Mouse (Mus musculus) stomach, embryonic 15.5 days (tissue): ENCODE measurements at regions not wholly inside any gene's neighbourhood (a gene's known extent, or its start where the extent isn't known, plus 50 kb on each side); places are given as distances from the start of the nearest gene placed in this dataset.

Source experiments
- ATAC-seq: fragments of 200-750 bp; cut with Nextera tagmentation; 2 replicates; pipeline ENCODE4 v1.8.0; 2017; ENCODE audit warnings: low read depth, moderate number of reproducible peaks, moderate TSS enrichment; ENCODE audit not compliant: insufficient read depth, low FRiP score
- H3K27ac ChIP-seq: fragments of 300-500 bp; sonication (generic); 2 replicates; pipeline ENCODE4 v1.5.1; 2015; ENCODE audit warnings: mild to moderate bottlenecking, inconsistent platforms
- H3K27me3 ChIP-seq: fragments of 300-500 bp; sonication (generic); replicated peaks from 2 replicates; pipeline ENCODE4 v1.6.1; 2015; ENCODE audit warnings: inconsistent platforms
- H3K36me3 ChIP-seq: fragments of 300-500 bp; sonication (generic); 2 replicates; pipeline ENCODE4 v1.6.1; 2015; ENCODE audit warnings: inconsistent platforms
- H3K4me1 ChIP-seq: fragments of 300-500 bp; sonication (generic); 2 replicates; pipeline ENCODE4 v1.6.1; 2015; ENCODE audit warnings: inconsistent platforms
- H3K4me2 ChIP-seq: fragments of 300-500 bp; sonication (generic); 2 replicates; pipeline ENCODE4 v1.6.1; 2015; ENCODE audit warnings: mild to moderate bottlenecking, inconsistent platforms
- H3K4me3 ChIP-seq: fragments of 300-500 bp; sonication (generic); replicated peaks from 2 replicates; pipeline ENCODE4 v1.5.1; 2015; ENCODE audit warnings: inconsistent platforms
- H3K9ac ChIP-seq: fragments of 300-500 bp; sonication (generic); 2 replicates; pipeline ENCODE4 v1.6.1; 2015; ENCODE audit warnings: inconsistent platforms
- H3K9me3 ChIP-seq: fragments of 300-500 bp; sonication (generic); 2 replicates; pipeline ENCODE4 v1.6.1; 2016; ENCODE audit warnings: inconsistent platforms
- WGBS: fragments of 180-500 bp; shearing (Covaris S2); methylation state at CpG from one replicate; pipeline ENCODE4 v1.1.7; 2015; 5-methylcytosine and 5-hydroxymethylcytosine counted together

DNA sequence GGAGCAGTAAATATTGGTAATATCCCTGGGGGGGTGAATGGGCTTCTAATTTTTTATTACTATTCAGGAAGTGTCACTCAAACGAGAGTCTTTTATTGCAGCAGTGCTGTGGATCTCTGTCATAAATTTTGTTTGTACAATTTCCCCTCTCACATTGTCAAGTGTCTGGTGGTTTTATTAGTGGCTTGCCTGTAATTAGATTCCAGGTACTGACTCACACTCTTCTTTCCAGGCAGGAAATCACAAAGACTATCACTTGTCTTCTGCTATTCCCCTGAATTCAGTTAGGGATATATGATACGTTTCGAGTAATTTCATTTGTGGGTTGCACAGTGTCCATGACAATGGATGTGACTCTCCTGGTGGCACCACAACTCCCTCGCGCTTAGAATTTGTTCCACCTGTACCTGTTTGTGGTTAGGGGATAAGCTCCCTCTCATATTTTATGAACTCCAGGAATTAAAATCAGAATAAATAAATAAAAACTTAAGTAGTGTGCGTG is 517.4 kb downstream of the Adgrl2 start:
- Histone ChIP-seq H3K27ac (no peak overlapping the region), H3K4me3 (no peak overlapping the region), H3K27me3 (no peaks in the 10 kb centered on the region), H3K4me2 (no peak overlapping the region), H3K36me3 (no peaks in the 10 kb centered on the region), H3K9me3 (no peaks in the 10 kb centered on the region), H3K4me1 (no peaks in the 10 kb centered on the region), H3K9ac (no peak overlapping the region)
- no peak for ATAC-seq
- 82% methylated on average over 6 of the region's 6 CpGs for WGBS

DNA sequence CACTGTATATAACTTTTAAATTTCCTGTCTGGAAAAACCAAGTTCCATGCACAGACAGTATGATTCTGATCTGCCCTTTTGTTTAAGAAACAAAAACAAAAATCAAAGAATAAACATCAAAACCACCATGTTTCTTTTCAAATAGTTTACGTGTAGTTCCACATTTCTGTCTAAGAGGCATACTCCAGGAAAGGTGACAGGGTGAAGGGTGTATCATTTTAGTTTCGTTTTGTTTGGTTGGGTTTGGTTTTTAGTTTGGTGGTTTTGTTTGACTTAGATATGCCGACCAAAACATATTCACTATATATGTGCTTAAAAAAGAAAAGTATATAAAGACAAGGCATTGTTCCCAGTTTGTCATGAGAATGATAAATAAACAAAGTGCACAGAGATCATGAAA is 524.9 kb downstream of the Adgrl2 start:
- Histone ChIP-seq H3K4me1 (no peaks in the 10 kb centered on the region), H3K4me3 (no peak overlapping the region), H3K4me2 (no peak overlapping the region), H3K27ac (no peak overlapping the region), H3K9ac (no peak overlapping the region), H3K36me3 (no peaks in the 10 kb centered on the region), H3K27me3 (no peaks in the 10 kb centered on the region), H3K9me3 (no peaks in the 10 kb centered on the region)
- ATAC-seq = no peak
- 75% methylated on average over 3 of the region's 3 CpGs for WGBS

- no peak for ATAC-seq
- 87% methylated on average over 10 of the region's 10 CpGs for WGBS
- H3K4me2 ChIP-seq = no peak overlapping the region
- no peak overlapping the region for H3K9ac ChIP-seq
- H3K27ac ChIP-seq = no peak overlapping the region
- no peaks in the 10 kb centered on the region for H3K27me3 ChIP-seq
- H3K4me1 ChIP-seq = no peaks in the 10 kb centered on the region
- no peaks in the 10 kb centered on the region for H3K9me3 ChIP-seq
- H3K4me3 ChIP-seq = no peak overlapping the region
- H3K36me3 ChIP-seq = no peaks in the 10 kb centered on the region
Observed at GRCm38 (mm10) chr3:148462791-148463190, 527.6 kb downstream of the Adgrl2 start.

- H3K27me3 ChIP-seq = no peaks in the 10 kb centered on the region
- no peak overlapping the region for H3K27ac ChIP-seq
- WGBS = 69% methylated on average over 3 of the region's 3 CpGs
- H3K36me3 ChIP-seq = no peaks in the 10 kb centered on the region
- no peak overlapping the region for H3K4me2 ChIP-seq
- no peaks in the 10 kb centered on the region for H3K4me1 ChIP-seq
- no peak overlapping the region for H3K4me3 ChIP-seq
- no peaks in the 10 kb centered on the region for H3K9me3 ChIP-seq
- H3K9ac ChIP-seq = no peak overlapping the region
- no peak for ATAC-seq
Observed at GRCm38 (mm10) chr3:148448888-148449287, 541.5 kb downstream of the Adgrl2 start.

GRCm38 (mm10) chr3:148448465-148448864 is 541.9 kb downstream of the Adgrl2 start:
- Histone ChIP-seq H3K4me3 (no peak overlapping the region), H3K27me3 (no peaks in the 10 kb centered on the region), H3K9me3 (no peaks in the 10 kb centered on the region), H3K9ac (no peak overlapping the region), H3K36me3 (no peaks in the 10 kb centered on the region), H3K4me2 (no peak overlapping the region), H3K27ac (no peak overlapping the region), H3K4me1 (no peaks in the 10 kb centered on the region)
- 42% methylated on average over 1 of the region's 1 CpGs for WGBS
- ATAC-seq = no peak

GRCm38 (mm10) chr3:148446845-148447244 is 543.5 kb downstream of the Adgrl2 start:
- no peak for ATAC-seq
- no peaks in the 10 kb centered on the region for H3K4me1 ChIP-seq
- WGBS = 42% methylated on average over 1 of the region's 1 CpGs
- no peaks in the 10 kb centered on the region for H3K36me3 ChIP-seq
- H3K9ac ChIP-seq = no peak overlapping the region
- no peaks in the 10 kb centered on the region for H3K27me3 ChIP-seq
- H3K9me3 ChIP-seq = no peaks in the 10 kb centered on the region
- H3K27ac ChIP-seq = no peak overlapping the region
- H3K4me2 ChIP-seq = no peak overlapping the region
- H3K4me3 ChIP-seq = no peak overlapping the region

GRCm38 (mm10) chr3:148443012-148443411 is 547.3 kb downstream of the Adgrl2 start:
- H3K27ac ChIP-seq = no peak overlapping the region
- WGBS = 63% methylated on average over 3 of the region's 3 CpGs
- H3K4me2 ChIP-seq = no peak overlapping the region
- no peak for ATAC-seq
- H3K36me3 ChIP-seq = no peaks in the 10 kb centered on the region
- no peaks in the 10 kb centered on the region for H3K9me3 ChIP-seq
- no peaks in the 10 kb centered on the region for H3K4me1 ChIP-seq
- H3K4me3 ChIP-seq = no peak overlapping the region
- H3K27me3 ChIP-seq = no peaks in the 10 kb centered on the region
- no peak overlapping the region for H3K9ac ChIP-seq

DNA sequence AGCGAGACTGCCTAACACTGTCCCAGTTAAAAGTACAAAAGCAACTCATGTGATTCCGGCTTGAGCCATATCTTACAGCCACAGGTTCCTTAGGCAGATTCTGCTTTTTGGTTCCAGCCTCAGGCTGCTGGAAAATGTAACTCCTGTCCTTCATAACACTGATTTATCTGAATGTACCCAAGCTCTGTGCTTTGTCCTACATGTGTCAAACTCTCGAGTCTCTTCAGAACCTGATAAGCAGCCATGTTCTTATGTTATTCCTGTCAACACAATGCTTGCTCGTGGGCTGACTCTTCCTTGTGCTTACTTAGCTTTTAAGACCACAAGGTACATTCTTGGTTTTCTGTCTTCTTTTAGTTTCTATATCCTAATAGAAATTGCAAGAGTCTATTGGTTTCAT is 556.3 kb downstream of the Adgrl2 start:
- Histone ChIP-seq H3K4me1 (no peaks in the 10 kb centered on the region), H3K27ac (no peak overlapping the region), H3K27me3 (no peaks in the 10 kb centered on the region), H3K9ac (no peak overlapping the region), H3K4me2 (no peak overlapping the region), H3K4me3 (no peak overlapping the region), H3K36me3 (no peaks in the 10 kb centered on the region), H3K9me3 (no peaks in the 10 kb centered on the region)
- ATAC-seq = no peak
- WGBS = 81% methylated on average over 4 of the region's 4 CpGs

DNA sequence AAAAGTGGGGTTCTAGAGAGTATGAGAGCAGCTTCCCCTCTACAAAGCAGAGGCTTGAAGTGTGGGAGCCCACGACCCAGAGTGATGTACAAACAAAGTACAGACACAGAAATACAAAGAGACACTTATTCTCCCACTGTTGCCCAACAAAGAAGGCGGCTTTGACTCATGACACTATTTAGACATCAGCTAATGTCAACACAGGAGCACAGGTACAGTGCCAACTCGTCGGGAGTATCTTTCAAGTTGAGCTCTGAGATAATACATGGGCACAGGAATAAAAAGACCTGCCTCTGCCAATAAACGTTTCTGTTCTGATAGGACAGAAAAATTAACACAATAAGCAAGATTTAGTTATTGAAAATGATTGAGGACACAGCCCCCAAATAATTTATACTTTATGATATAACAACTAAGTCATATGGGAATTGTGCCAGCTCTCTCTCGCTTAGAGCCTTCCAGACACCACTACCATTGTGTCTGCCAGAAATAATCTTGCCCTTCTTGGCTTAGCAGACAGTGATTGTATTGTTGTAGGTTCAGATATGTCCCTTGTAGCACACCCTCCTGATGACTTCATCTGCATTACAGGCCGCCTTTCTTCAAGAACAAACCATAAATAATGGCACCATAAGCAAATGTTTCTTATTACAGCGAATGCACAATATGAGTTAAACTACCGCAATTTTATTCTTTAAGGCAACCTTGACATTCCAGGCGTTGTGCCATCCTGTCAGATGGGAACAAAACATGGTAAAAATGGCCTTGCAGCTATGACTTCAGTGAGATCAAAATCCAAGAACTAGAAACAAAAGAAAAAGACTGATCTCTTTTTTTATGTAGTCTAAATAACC is 561.1 kb downstream of the Adgrl2 start:
- Histone ChIP-seq H3K9me3 (no peaks in the 10 kb centered on the region), H3K27ac (no peak overlapping the region), H3K4me2 (no peak overlapping the region), H3K4me3 (no peak overlapping the region), H3K4me1 (no peaks in the 10 kb centered on the region), H3K9ac (no peak overlapping the region), H3K36me3 (no peaks in the 10 kb centered on the region), H3K27me3 (no peaks in the 10 kb centered on the region)
- WGBS = 55% methylated on average over 10 of the region's 10 CpGs
- ATAC-seq = no peak

- Histone ChIP-seq H3K27me3 (no peaks in the 10 kb centered on the region), H3K4me1 (no peaks in the 10 kb centered on the region), H3K9me3 (no peaks in the 10 kb centered on the region), H3K9ac (no peak overlapping the region), H3K36me3 (no peaks in the 10 kb centered on the region), H3K4me3 (no peak overlapping the region), H3K4me2 (no peak overlapping the region), H3K27ac (no peak overlapping the region)
- no peak for ATAC-seq
- 93% methylated on average over 4 of the region's 4 CpGs for WGBS
Observed at GRCm38 (mm10) chr3:148424089-148424488, 566.3 kb downstream of the Adgrl2 start.

GRCm38 (mm10) chr3:148423383-148423782 is 567.0 kb downstream of the Adgrl2 start:
- ATAC-seq = no peak

DNA sequence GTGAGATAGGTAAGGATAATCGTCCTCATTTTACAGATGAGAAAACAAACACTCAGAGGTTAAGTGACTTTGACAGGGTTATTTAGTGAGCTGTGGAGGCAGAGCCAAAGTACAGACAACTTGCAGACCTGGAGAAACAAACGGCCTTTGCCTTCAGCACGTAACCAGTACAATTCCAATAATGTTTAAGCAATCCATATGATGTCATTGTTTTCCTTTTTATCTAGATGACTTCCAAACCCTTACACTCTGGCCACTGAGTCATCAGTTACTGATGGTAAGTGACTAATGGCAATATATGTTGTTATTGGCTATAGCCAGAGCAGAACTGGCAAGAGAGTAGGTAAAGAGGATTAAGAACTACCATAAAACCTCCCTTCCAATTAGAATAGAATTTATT is 567.6 kb downstream of the Adgrl2 start:
- ATAC-seq = no peak; the same call in 1 of the 2 replicates
- Histone ChIP-seq H3K4me2 (no peak overlapping the region), H3K27ac (no peak overlapping the region), H3K4me3 (no peak overlapping the region), H3K9ac (no peak overlapping the region), H3K27me3 (no peaks in the 10 kb centered on the region), H3K4me1 (no peaks in the 10 kb centered on the region), H3K9me3 (no peaks in the 10 kb centered on the region), H3K36me3 (no peaks in the 10 kb centered on the region)
- WGBS = 44% methylated on average over 3 of the region's 3 CpGs

More at GRCm38 (mm10) chr3:148423383-148423782, 567.0 kb downstream of the Adgrl2 start:
- 81% methylated on average over 1 of the region's 1 CpGs for whole genome bisulfite sequencing
- no peak overlapping the region for H3K9ac ChIP-seq
- H3K9me3 ChIP-seq = no peaks in the 10 kb centered on the region
- H3K4me3 ChIP-seq = no peak overlapping the region
- H3K36me3 ChIP-seq = no peaks in the 10 kb centered on the region
- H3K4me1 ChIP-seq = no peaks in the 10 kb centered on the region
- no peak overlapping the region for H3K4me2 ChIP-seq
- no peaks in the 10 kb centered on the region for H3K27me3 ChIP-seq
- no peak overlapping the region for H3K27ac ChIP-seq
